Mouse (Mus musculus): ENCODE data around the gene Klc3. TPM values are rescaled to one million over a fixed set of nuclear protein-coding genes. Genes with fewer than 3 reads are reported as not detected.

Klc3 gene
- polyA plus RNA-seq (2017; shearing (Covaris generic)) = 1 to 10 TPM; 3.1 to 6.0 TPM

- ATAC-seq = peak; percentile 61
Measured at GRCm38 (mm10) chr7:19403731-19404296, at the start of gene Klc3. Gene Klc3 (minus strand): TSS chr7:19404104.

GRCm38 (mm10) chr7:19449165-19449564 is 45.3 kb upstream of the Klc3 start:
- no peak for ATAC-seq

GRCm38 (mm10) chr7:19447689-19448088 is 43.8 kb upstream of the Klc3 start:
- ATAC-seq = no peak

GRCm38 (mm10) chr7:19444801-19445200 is 40.9 kb upstream of the Klc3 start:
- no peak for ATAC-seq

- no peak for ATAC-seq
Measured at GRCm38 (mm10) chr7:19443344-19443743, 39.4 kb upstream of the Klc3 start.

GRCm38 (mm10) chr7:19441448-19442091 is 37.7 kb upstream of the Klc3 start:
- ATAC-seq = no peak

GRCm38 (mm10) chr7:19437048-19437447 is 33.1 kb upstream of the Klc3 start:
- ATAC-seq = no peak

- ATAC-seq = no peak
Measured at GRCm38 (mm10) chr7:19436276-19436675, 32.4 kb upstream of the Klc3 start.

GRCm38 (mm10) chr7:19432475-19432874 is 28.6 kb upstream of the Klc3 start:
- ATAC-seq = no peak

- ATAC-seq = no peak
Measured at GRCm38 (mm10) chr7:19430402-19430801, 26.5 kb upstream of the Klc3 start.

GRCm38 (mm10) chr7:19429726-19430125 is 25.8 kb upstream of the Klc3 start:
- ATAC-seq = peak; percentile 32

GRCm38 (mm10) chr7:19427999-19428650 is 24.2 kb upstream of the Klc3 start:
- ATAC-seq = no peak

GRCm38 (mm10) chr7:19426888-19427287 is 23.0 kb upstream of the Klc3 start:
- no peak for ATAC-seq

- no peak for ATAC-seq
Measured at GRCm38 (mm10) chr7:19426349-19426748, 22.4 kb upstream of the Klc3 start.

- no peak for ATAC-seq
Measured at GRCm38 (mm10) chr7:19424051-19424450, 20.1 kb upstream of the Klc3 start.

GRCm38 (mm10) chr7:19423083-19423482 is 19.2 kb upstream of the Klc3 start:
- ATAC-seq = no peak

GRCm38 (mm10) chr7:19420821-19421636 is 17.1 kb upstream of the Klc3 start:
- peak; percentile 97 for ATAC-seq

- no peak for ATAC-seq
Measured at GRCm38 (mm10) chr7:19420121-19420520, 16.2 kb upstream of the Klc3 start.

- no peak for ATAC-seq
Measured at GRCm38 (mm10) chr7:19416590-19416989, 12.7 kb upstream of the Klc3 start.

- no peak for ATAC-seq
Measured at GRCm38 (mm10) chr7:19413525-19413924, 9.6 kb upstream of the Klc3 start.

- ATAC-seq = no peak
Measured at GRCm38 (mm10) chr7:19411783-19412182, 7.9 kb upstream of the Klc3 start.

- no peak for ATAC-seq
Measured at GRCm38 (mm10) chr7:19410766-19411344, 7.0 kb upstream of the Klc3 start.

- no peak for ATAC-seq
Measured at GRCm38 (mm10) chr7:19409753-19410152, 5.8 kb upstream of the Klc3 start.
